Mouse (Mus musculus): ENCODE measurements around the gene Gfm1.
A peak's percentile ranks its signal among the peaks of the same experiment; 100 is the strongest.

The Gfm1 gene

GRCm38 (mm10) chr3:67429999-67430380 is at the start of gene Gfm1:
Gfm1 (plus strand) TSS chr3:67430096.
- peak; percentile 77 for DNase-seq (ENCODE audit: low read depth, low spot score)

DNA sequence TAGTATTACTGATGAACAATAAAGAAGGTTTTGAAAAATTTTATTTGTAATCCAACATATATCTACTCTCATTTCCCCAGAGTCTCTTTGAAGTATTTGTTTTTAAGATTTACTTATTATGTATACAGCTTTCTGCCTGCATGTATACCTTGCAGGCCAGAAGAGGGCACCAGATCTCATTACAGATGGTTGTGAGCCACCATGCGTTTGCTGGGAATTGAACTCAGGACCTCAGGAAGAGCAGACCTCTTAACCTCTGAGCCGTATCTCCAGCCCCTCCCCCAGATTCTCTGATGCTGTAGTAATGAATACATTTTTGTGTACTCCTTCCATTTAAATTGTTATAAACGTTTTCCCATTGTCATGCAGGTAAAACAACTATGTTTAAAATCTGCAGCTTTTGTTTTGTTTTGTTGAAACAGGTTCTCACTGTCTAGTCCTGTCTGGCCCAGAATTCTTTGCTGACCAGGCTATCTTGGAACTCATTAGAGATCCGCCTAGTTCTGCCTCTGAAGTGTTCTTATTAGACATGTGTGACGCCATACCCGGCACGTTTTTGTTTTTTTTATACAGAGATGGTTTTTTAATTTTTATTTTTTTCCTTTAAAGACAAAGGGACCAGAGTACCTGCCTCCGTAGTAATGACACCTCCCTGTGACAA is 428 bp upstream of the Gfm1 start:
- DNase-seq (ENCODE audit: low read depth, low spot score), result peak; percentile 6

DNA sequence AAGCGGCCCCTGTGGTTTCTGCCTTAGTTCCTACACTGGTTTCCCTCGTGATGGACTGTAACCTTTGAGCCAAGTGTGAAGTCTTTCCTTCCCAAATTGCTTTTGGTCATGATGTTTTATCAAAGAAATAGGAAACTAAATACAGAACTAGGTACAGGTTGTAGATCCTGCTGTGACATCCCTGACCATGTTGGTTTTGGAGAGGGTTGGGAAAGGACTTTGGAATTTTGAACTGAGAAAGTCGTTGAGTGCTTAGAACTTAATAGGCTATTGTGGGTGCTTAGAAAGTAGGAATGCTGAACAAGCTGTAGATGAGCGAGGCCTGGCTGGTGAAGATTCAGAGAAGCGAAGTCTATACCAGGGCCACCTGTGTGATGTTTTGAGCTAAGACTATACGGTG is 4.1 kb downstream of the Gfm1 start:
- DNase-seq (ENCODE audit: low read depth, low spot score), result no peak

- DNase-seq (ENCODE audit: low read depth, low spot score), result no peak
These were observed 17.2 kb downstream of the Gfm1 start for GRCm38 (mm10) chr3:67447143-67447542.

DNA sequence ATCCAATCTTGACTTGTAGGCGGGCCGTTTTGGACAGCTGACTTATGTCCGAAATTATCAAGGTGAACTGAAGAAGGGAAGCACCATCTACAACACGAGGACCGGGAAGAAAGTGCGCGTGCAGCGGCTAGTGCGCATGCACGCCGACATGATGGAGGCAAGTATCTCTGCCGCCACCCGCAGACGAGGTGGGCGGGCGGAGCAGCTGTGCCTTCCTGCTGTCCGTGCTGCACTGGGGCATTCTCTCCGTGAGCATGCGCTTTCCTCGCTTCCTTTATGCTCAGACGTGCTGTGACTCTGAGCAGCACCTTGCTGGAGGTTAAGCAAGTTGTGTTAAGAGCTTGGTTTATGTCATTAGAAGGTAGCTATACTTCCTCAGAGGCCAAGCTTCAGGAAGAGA is 19.8 kb downstream of the Gfm1 start:
- DNase-seq (ENCODE audit: low read depth, low spot score), result no peak

DNA sequence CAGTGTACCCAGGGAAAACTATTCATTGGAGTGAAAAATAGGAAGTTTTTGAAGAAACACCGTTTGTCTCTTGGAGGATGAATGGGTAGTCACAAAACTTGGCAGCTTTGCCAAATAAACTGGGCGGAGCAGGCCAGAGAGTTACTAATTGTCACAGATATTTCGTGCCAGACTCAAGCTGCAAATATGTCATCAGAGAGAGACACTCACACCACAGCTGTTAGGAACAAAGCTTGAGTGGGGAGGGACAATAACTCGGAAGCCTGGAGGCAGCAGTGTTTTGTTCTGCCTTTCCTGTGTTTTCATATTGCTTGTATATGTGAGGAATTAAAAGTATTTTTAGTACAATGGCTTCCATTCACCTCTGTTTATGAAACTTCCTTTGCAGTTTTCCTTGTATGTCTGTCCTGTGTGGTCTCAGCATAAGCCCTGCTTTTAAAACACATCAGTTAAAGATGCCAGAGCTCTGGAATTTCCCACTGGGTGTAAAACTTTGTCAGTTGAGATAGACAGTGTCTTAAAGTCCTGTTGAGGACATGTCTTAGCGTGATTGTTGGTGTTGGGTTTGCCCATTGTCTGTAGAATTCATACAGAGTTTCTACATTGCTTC is 20.8 kb downstream of the Gfm1 start:
- DNase-seq (ENCODE audit: low read depth, low spot score), result no peak

- no peak for DNase-seq (ENCODE audit: low read depth, low spot score)
These were observed 30.0 kb downstream of the Gfm1 start for GRCm38 (mm10) chr3:67459881-67460280.

- no peak for DNase-seq (ENCODE audit: low read depth, low spot score)
These were observed 32.1 kb downstream of the Gfm1 start for GRCm38 (mm10) chr3:67462015-67462414.

DNA sequence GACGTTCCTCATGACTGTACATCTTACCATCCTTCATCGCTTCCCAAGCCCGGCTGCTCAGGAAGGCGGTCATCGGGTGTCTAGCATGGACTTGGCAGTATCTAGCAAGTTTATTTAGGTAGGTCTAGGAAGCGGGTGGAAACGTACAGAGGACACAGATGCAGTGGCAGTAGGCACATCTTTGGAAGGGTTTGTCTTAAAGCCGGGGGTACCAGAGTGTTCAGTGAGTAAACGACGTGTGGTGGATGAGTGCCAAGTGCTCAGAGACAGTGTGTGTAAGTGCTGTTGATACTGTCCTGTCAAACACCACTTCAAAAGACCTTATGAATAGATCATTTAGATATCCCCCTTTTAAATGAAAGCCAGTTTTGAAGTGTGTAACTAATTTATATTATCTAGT is 32.7 kb downstream of the Gfm1 start:
- no peak for DNase-seq (ENCODE audit: low read depth, low spot score)

DNA sequence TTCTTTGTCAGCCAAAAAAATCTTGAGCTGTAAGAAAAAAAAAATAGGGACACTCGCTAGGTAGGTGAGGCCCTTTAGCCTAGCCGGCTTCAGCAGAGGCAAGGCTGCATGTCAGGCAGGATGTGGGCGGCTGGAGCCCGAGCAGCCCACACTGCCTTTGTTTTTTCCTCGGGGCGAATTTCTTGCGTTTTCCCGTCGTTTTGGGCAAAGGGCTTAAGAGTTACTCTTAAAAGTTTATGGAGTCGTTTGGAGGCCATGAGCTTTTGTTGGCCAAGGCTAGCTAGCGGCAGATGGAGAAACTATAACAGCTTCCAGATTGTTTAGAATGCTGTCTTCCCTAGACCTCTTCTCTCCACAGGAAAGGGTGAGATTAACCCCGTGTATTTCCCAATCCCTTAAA is 33.1 kb downstream of the Gfm1 start:
- DNase-seq (ENCODE audit: low read depth, low spot score), result no peak

DNA sequence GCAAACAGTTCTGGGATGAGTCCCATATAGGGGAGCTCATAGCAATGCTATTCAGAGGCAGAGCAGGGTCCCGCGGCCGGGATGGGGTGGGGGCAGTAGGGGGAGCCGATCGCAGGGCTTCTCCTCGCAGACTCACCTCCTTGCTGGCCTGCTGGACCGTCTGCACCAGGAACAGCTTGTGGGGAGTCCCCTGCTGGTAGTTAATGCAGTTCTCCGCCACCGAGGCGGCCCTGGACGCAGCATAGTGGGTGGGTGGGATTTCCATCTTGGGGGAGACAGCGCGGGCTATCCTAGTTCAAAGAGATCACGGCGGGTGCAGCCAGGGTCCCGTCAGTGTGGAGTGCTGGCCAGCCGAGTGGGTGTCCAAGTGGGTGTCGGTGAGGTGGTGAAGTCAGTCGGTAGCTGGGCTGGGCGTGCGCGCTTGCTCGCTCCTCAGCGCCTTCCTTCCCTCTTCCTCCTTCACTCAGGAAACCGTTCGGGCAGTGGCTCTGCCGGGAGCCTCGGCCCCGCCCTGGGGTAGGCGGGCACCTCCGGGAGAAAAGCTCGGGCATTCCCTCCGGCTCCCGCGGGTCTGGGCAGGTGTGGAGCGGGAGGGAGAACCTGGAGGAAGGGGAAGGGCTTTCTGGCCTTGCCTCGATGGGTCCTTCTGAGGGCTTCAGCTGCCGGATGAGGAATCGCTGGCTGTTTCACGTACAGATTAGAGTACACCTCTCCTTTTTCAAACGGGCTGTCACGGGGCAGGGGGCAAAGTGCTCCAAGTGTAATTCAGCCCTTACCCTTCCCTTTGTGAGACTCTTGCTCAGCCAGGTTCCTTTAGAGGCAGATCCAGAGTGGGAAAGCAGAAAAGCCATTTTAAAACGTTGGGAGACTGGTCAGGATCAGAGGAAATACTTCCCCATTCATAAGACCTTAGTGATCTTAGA is 33.8 kb downstream of the Gfm1 start, which contains the start of gene Lxn:
Gene Lxn, minus strand, starts transcription at position 477 of the 923 bp plus-strand sequence.
- DNase-seq (ENCODE audit: low read depth, low spot score), result no peak

- DNase-seq (ENCODE audit: low read depth, low spot score), result no peak
These were observed 36.7 kb downstream of the Gfm1 start for GRCm38 (mm10) chr3:67466576-67466975.

DNA sequence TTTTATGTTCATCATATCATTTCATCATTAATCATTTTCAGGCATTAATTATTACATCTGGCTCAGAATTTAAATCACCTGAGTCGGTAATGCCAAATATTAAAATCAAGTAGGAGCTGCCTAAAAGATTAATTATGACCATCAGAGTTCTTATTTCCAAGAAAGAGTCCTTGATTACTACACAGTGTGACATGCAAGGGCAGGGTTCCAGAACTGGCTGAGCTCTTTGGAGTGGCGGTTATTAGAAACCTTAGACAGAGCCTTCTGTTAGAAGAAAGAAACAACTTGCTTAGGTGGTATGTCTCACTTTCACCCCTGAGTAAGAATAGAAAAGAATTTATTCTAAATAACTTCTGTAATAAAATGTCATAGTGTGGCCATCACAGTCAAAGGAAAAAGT is 37.4 kb downstream of the Gfm1 start:
- no peak for DNase-seq (ENCODE audit: low read depth, low spot score)

GRCm38 (mm10) chr3:67471408-67472127 is 41.7 kb downstream of the Gfm1 start:
- no peak for DNase-seq (ENCODE audit: low read depth, low spot score)

- no peak for DNase-seq (ENCODE audit: low read depth, low spot score)
These were observed 43.5 kb downstream of the Gfm1 start for GRCm38 (mm10) chr3:67473438-67473837.

GRCm38 (mm10) chr3:67479806-67480205 is 49.9 kb downstream of the Gfm1 start:
- no peak for DNase-seq (ENCODE audit: low read depth, low spot score)

DNA sequence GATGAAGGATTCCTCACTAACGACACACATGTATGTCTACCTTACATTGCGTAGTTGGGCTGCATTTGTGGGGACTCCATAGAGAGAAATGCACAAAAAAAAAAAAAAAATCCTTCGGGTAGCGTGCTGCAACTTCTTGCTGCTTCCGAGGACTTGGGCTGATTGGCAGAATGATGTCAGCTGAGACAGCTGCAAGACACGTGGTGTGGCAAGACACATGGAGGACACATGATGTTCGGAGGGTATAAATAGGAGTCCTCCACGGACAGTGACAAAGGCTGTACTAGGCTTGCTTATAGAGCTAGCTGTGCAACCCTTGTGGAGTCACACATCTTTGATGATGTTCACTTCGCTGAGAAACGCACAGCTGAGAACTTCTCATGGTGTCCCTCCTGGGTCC is 52.5 kb downstream of the Gfm1 start:
- no peak for DNase-seq (ENCODE audit: low read depth, low spot score)

DNA sequence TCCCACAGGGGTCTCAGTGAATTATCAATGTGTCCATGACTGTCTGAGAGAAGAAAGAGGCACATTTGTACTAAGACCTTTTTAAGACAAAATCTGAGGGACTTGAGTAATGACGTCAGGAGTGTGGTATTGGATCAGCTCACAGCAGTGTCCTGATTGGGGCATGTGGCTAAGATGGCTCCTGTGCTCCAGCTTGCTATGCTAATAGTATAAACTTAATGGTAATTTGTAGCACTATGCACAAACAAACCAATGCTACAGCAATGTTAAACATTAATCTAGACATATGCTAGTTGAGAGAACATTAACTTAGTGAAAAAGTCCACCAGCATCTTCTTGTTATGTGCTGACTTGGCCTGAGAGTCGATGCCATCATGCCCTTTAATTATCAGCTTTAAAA is 55.3 kb downstream of the Gfm1 start:
- no peak for DNase-seq (ENCODE audit: low read depth, low spot score)

GRCm38 (mm10) chr3:67490156-67490555 is 60.3 kb downstream of the Gfm1 start:
- DNase-seq (ENCODE audit: low read depth, low spot score), result no peak

- DNase-seq (ENCODE audit: low read depth, low spot score), result no peak
These were observed 62.4 kb downstream of the Gfm1 start for GRCm38 (mm10) chr3:67492086-67492869.

DNA sequence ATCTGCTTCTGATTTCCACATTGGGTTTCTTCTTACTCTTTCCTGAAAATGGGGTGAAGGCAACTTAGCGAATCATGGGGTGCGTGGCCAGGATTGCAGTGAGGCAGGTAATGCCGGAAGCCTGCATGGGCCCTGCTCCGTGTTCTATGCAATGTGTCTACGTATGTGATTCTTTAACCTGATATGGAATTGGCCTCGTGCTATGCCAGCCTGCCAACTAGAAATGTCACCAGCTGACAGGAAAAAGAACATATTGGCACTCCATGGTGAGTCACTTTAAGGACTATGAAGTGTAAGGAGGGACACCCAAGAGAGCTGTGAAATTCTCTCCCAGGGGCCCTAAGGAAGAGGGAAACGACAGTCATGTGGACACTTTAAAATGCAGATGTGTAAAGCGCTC is 63.2 kb downstream of the Gfm1 start:
- no peak for DNase-seq (ENCODE audit: low read depth, low spot score)
